Mouse (Mus musculus) MEL (cell line): ENCODE measurements around the gene Dtl.

Experiments used
- CTCF ChIP-seq, 3 experiments: IDR thresholded peaks in 2 of 3; conservative IDR thresholded peaks in 1 of 3; 2 replicates each; pipeline ENCODE4 v1.5.1; 2011 to 2012; ENCODE audit warnings: low read length in 3 of 3, low read depth in 2 of 3, mild to moderate bottlenecking in 2 of 3, improper control_type of control experiment in 1 of 3, inconsistent platforms in 1 of 3, mixed read lengths in 1 of 3, moderate library complexity in 1 of 3; ENCODE audit not compliant: control insufficient read depth in 1 of 3, insufficient read depth in 1 of 3, poor library complexity in 1 of 3, severe bottlenecking in 1 of 3
- ELF1 ChIP-seq: IDR thresholded peaks from 2 replicates; pipeline ENCODE4 v1.6.1; 2014; ENCODE audit warnings: low read depth, mild to moderate bottlenecking, inconsistent platforms, low read length, improper control_type of control experiment, moderate library complexity
- EP300 ChIP-seq, 2 experiments: IDR thresholded peaks; 2 replicates each; pipeline ENCODE4 v1.6.1; 2011; ENCODE audit warnings: improper control_type of control experiment in 2 of 2, low read length in 2 of 2, low read depth in 1 of 2, mild to moderate bottlenecking in 1 of 2
- POLR2A ChIP-seq, 2 experiments: IDR thresholded peaks; 2 replicates each; pipeline ENCODE4 v1.6.1; 2011 to 2012; ENCODE audit warnings: low read length in 2 of 2, mild to moderate bottlenecking in 2 of 2, control low read depth in 1 of 2, improper control_type of control experiment in 1 of 2, low read depth in 1 of 2, moderate library complexity in 1 of 2; ENCODE audit not compliant: control insufficient read depth in 1 of 2, insufficient read depth in 1 of 2, poor library complexity in 1 of 2
- POLR2AphosphoS2 ChIP-seq: IDR thresholded peaks from 2 replicates; pipeline ENCODE4 v1.6.1; 2011; ENCODE audit warnings: low read length, improper control_type of control experiment

DNA sequence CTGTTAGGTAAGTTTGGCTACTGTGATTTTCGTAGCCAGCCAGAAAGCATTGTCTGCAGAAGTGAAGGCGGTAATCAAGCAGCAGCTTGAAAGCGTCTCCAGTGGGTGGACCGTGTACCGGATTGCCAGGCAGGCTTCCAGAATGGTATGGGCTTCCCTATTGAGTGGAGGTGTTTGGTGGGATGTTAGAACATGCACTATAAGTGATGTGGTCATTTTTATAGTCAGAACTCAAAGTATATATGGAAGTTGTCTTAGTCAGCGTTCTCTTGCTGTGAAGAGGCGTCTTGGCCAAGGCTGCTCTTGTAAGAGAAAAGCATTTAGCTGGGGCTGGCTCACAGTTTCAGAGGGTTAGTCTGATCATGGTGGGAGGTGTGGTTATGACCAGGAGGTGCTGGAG is 35.0 kb upstream of the Dtl start:
- TF ChIP-seq CTCF (IDR thresholded peaks at IDR 0.05 in 2 of 3, conservative IDR thresholded peaks at IDR 0.05 in 1 of 3; ENCODE audit: control insufficient read depth in 1 of 3, insufficient read depth in 1 of 3, low read depth in 2 of 3, low read length in 3 of 3, poor library complexity in 1 of 3, severe bottlenecking in 1 of 3) (no peak), POLR2A (IDR thresholded peaks at IDR 0.05; ENCODE audit: control insufficient read depth in 1 of 2, insufficient read depth in 1 of 2, low read depth in 1 of 2, low read length in 2 of 2, poor library complexity in 1 of 2) (no peak), EP300 (IDR thresholded peaks at IDR 0.05; ENCODE audit: low read depth in 1 of 2, low read length in 2 of 2) (no peak), ELF1 (no peak), POLR2AphosphoS2 (no peak)
